Mouse (Mus musculus) liver, embryonic 11.5 days (tissue): ENCODE measurements around the gene Dab2ip. TPM values are rescaled to one million over a fixed set of nuclear protein-coding genes. Genes with fewer than 3 reads are reported as not detected.

Experiments used
- ATAC-seq: fragments of 200-750 bp; cut with Nextera tagmentation; replicated peaks from 2 replicates; pipeline ENCODE4 v1.8.0; 2017; ENCODE audit warnings: moderate number of reproducible peaks, mild to moderate bottlenecking, moderate TSS enrichment, moderate library complexity; ENCODE audit not compliant: low FRiP score
- DNase-seq: peaks from one replicate; pipeline ENCODE4 v3.0.0-alpha.2; 2017; ENCODE audit warnings: low spot score
- H3K27ac ChIP-seq: fragments of 300-500 bp; sonication (generic); 2 replicates; pipeline ENCODE4 v1.5.1; 2014; ENCODE audit warnings: mild to moderate bottlenecking, low read depth, low read length, control low read depth
- H3K27me3 ChIP-seq: fragments of 300-500 bp; sonication (generic); replicated peaks from 2 replicates; pipeline ENCODE4 v1.6.1; 2014; ENCODE audit warnings: low read length, mixed read lengths; ENCODE audit not compliant: control insufficient read depth, insufficient read depth
- H3K36me3 ChIP-seq: fragments of 300-500 bp; sonication (generic); 2 replicates; pipeline ENCODE4 v1.6.1; 2014; ENCODE audit warnings: mild to moderate bottlenecking, low read length, moderate library complexity, mixed read lengths; ENCODE audit not compliant: control insufficient read depth, insufficient read depth
- H3K4me1 ChIP-seq: fragments of 300-500 bp; sonication (generic); replicated peaks from 2 replicates; pipeline ENCODE4 v1.6.1; 2014; ENCODE audit warnings: low read length, mixed read lengths; ENCODE audit not compliant: control insufficient read depth, insufficient read depth
- H3K4me2 ChIP-seq: fragments of 300-500 bp; sonication (generic); 2 replicates; pipeline ENCODE4 v1.6.1; 2014; ENCODE audit warnings: mild to moderate bottlenecking, control low read depth, moderate library complexity
- H3K4me3 ChIP-seq: fragments of 300-500 bp; sonication (generic); 2 replicates; pipeline ENCODE4 v1.5.1; 2014; ENCODE audit warnings: low read depth, low read length, control low read depth
- H3K9ac ChIP-seq: fragments of 300-500 bp; sonication (generic); 2 replicates; pipeline ENCODE4 v1.6.1; 2014; ENCODE audit warnings: low read depth, low read length, control low read depth
- H3K9me3 ChIP-seq: fragments of 300-500 bp; sonication (generic); 2 replicates; pipeline ENCODE4 v1.6.1; 2016; ENCODE audit warnings: low read length, inconsistent platforms, mixed read lengths; ENCODE audit not compliant: control insufficient read depth
- WGBS: fragments of 180-500 bp; shearing (Covaris S2); extraction: QIAGEN DNeasy Blood & Tissue Kit; methylation state at CpG from one replicate; pipeline ENCODE4 v1.1.7; 2014; 5-methylcytosine and 5-hydroxymethylcytosine counted together
- polyA plus RNA-seq: library from polyadenylated mRNA; unstranded; fragments of >200 nt; fragmentation: Nextera tagmentation; extraction: Ambion mirVana; gene quantifications from 2 replicates; pipeline ENCODE4 v1.2.1, GENCODE M21; 2014

Dab2ip gene
- 16.2 and 20.0 TPM in 2 replicates for polyA plus RNA-seq

- Histone ChIP-seq H3K9me3 (no peaks in the 10 kb centered on the region), H3K27ac (no peak within 1 kb of the TSS), H3K4me1 (no peaks in the 10 kb centered on the region), H3K4me2 (no peak within 1 kb of the TSS), H3K4me3 (no peak within 1 kb of the TSS), H3K36me3 (no peaks in the 10 kb centered on the region), H3K27me3 (peaks cover 5% of the 10 kb centered on the region), H3K9ac (no peak within 1 kb of the TSS)
- WGBS, result 66% methylated on average over 29 of the region's 29 CpGs
- ATAC-seq (no peak), DNase-seq (no peak)
These were observed at the start of gene Dab2ip for GRCm38 (mm10) chr2:35557911-35558825. Gene Dab2ip (plus strand): TSS chr2:35558266.

- ATAC-seq (no peak), DNase-seq (no peak)
- Histone ChIP-seq H3K9ac (no peak overlapping the region), H3K36me3 (no peaks in the 10 kb centered on the region), H3K9me3 (no peaks in the 10 kb centered on the region), H3K27me3 (no peaks in the 10 kb centered on the region), H3K27ac (peak overlapping the region; percentile 19; the same call in 1 of the 2 replicates), H3K4me2 (no peak overlapping the region; the same call in 1 of the 2 replicates), H3K4me1 (peaks cover 52% of the 10 kb centered on the region), H3K4me3 (no peak overlapping the region)
- WGBS, result 45% methylated on average over 10 of the region's 10 CpGs
These were observed 49.3 kb upstream of the Dab2ip start for GRCm38 (mm10) chr2:35508597-35509342.

- Histone ChIP-seq H3K9me3 (no peaks in the 10 kb centered on the region), H3K4me2 (no peak overlapping the region), H3K9ac (no peak overlapping the region), H3K4me3 (no peak overlapping the region), H3K4me1 (peaks cover 47% of the 10 kb centered on the region), H3K36me3 (no peaks in the 10 kb centered on the region), H3K27ac (no peak overlapping the region), H3K27me3 (no peaks in the 10 kb centered on the region)
- ATAC-seq (no peak), DNase-seq (no peak)
- 9% methylated on average over 6 of the region's 6 CpGs for WGBS
These were observed 48.8 kb upstream of the Dab2ip start for GRCm38 (mm10) chr2:35509343-35509667.

GRCm38 (mm10) chr2:35509888-35510287 lies 48.2 kb upstream of the Dab2ip start:
- Histone ChIP-seq H3K9ac (no peak overlapping the region), H3K4me3 (no peak overlapping the region), H3K4me2 (no peak overlapping the region), H3K9me3 (no peaks in the 10 kb centered on the region), H3K4me1 (peaks cover 44% of the 10 kb centered on the region), H3K27ac (no peak overlapping the region), H3K27me3 (no peaks in the 10 kb centered on the region), H3K36me3 (no peaks in the 10 kb centered on the region)
- ATAC-seq (no peak), DNase-seq (no peak)
- 45% methylated on average over 4 of the region's 4 CpGs for WGBS

- no peak overlapping the region for H3K4me3 ChIP-seq
- ATAC-seq (no peak), DNase-seq (no peak)
- H3K9me3 ChIP-seq, result no peaks in the 10 kb centered on the region
- H3K4me1 ChIP-seq, result peaks cover 35% of the 10 kb centered on the region
- H3K27me3 ChIP-seq, result no peaks in the 10 kb centered on the region
- 48% methylated on average over 1 of the region's 1 CpGs for WGBS
- H3K36me3 ChIP-seq, result no peaks in the 10 kb centered on the region
- no peak overlapping the region for H3K27ac ChIP-seq
- no peak overlapping the region for H3K9ac ChIP-seq
- no peak overlapping the region for H3K4me2 ChIP-seq
These were observed 47.1 kb upstream of the Dab2ip start for GRCm38 (mm10) chr2:35510920-35511319.

GRCm38 (mm10) chr2:35512226-35512625 lies 45.8 kb upstream of the Dab2ip start:
- Histone ChIP-seq H3K4me2 (no peak overlapping the region), H3K36me3 (no peaks in the 10 kb centered on the region), H3K9me3 (no peaks in the 10 kb centered on the region), H3K27ac (no peak overlapping the region), H3K4me3 (no peak overlapping the region), H3K4me1 (peaks cover 24% of the 10 kb centered on the region), H3K27me3 (no peaks in the 10 kb centered on the region), H3K9ac (no peak overlapping the region)
- ATAC-seq (no peak), DNase-seq (no peak)
- 91% methylated on average over 4 of the region's 4 CpGs for WGBS

- no peak for ATAC-seq
- no peak for DNase-seq
- no peak overlapping the region for H3K4me2 ChIP-seq
- 65% methylated on average over 14 of the region's 14 CpGs for WGBS
- peaks cover 8% of the 10 kb centered on the region for H3K4me1 ChIP-seq
- no peaks in the 10 kb centered on the region for H3K27me3 ChIP-seq
- no peak overlapping the region for H3K4me3 ChIP-seq
- no peaks in the 10 kb centered on the region for H3K36me3 ChIP-seq
- no peak overlapping the region for H3K27ac ChIP-seq
- no peak overlapping the region for H3K9ac ChIP-seq
- H3K9me3 ChIP-seq, result no peaks in the 10 kb centered on the region
These were observed 43.8 kb upstream of the Dab2ip start for GRCm38 (mm10) chr2:35514051-35514892.

- WGBS, result 66% methylated on average over 14 of the region's 14 CpGs
- Histone ChIP-seq H3K4me3 (no peak overlapping the region), H3K27me3 (no peaks in the 10 kb centered on the region), H3K9me3 (no peaks in the 10 kb centered on the region), H3K27ac (peak overlapping the region; percentile 32; the same call in 1 of the 2 replicates), H3K36me3 (no peaks in the 10 kb centered on the region), H3K9ac (no peak overlapping the region), H3K4me2 (no peak overlapping the region), H3K4me1 (no peaks in the 10 kb centered on the region)
- peak; percentile 41; the same call in 1 of the 2 replicates for ATAC-seq
- no peak for DNase-seq
These were observed 31.3 kb upstream of the Dab2ip start for GRCm38 (mm10) chr2:35526612-35527242.
